Mouse (Mus musculus): ENCODE data around the gene Naaa. TPM values are rescaled to one million over a fixed set of nuclear protein-coding genes. Genes with fewer than 3 reads are reported as not detected.
A peak's percentile ranks its signal among the peaks of the same experiment; 100 is the strongest.

Naaa gene
- total RNA-seq (2021), result 10 to 100 TPM; 17.5 to 19.6 TPM
- long read RNA-seq, experiment 1, transcript Naaa-201 (11 exons, 2,414 nt), result major isoform, 17 of 19 reads
- long read RNA-seq, experiment 1, partial matches to known transcripts, result 1 of 19 reads
- long read RNA-seq, experiment 1, other reads (novel, unspliced or antisense), result 1 of 19 reads
- long read RNA-seq, experiment 2, partial matches to known transcripts, result 0 of 3 reads
- long read RNA-seq, experiment 2, other reads (novel, unspliced or antisense), result 0 of 3 reads

DNA sequence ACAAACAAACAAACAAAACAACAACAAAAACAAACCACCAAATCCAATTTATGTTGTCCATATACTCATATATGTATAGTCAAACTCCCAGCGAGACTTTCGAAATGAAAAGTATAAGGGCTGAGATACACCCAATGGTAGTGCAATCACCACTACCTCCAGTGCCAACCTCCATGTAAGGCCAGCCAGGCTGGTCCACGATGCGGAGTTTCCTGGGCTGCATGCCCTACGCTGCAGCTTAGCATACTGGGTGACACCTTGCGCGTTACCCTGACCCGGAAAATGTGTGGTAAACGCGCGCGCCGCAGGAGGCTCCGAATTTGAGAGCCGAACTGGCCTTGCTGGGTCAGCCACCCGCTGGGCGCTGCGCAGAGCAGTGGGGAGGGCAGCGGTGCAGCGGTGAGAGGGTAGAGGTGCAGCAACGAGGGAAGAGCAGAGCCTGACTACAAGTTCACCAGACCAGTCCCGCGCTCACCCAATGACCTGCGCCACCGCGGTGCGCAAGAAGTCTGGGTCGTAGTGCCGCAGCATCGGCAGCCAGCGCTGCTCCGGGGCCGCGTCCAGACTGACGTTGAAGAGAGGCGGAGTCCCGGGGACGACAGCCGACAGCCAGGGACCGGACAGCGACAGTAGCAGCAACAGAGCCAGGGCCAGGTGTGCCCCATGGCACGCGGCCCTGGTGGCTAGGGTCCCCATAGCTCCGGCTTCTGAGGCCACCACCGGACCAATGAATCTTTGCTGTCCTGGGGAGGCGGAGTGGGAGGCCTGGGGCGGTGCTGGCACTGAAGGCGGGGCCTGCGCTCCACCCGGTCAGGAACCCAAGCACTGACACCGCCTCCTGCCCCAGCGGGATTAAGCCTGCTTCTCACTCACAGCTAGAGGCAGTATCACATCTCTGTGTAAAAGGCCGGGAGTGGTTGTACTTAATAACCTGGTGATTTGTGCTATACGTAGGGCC lies at the start of gene Naaa:
Gene Naaa, minus strand, starts transcription at position 734 of the 958 bp plus-strand sequence.
- DNase-seq, result peak; percentile 93

DNA sequence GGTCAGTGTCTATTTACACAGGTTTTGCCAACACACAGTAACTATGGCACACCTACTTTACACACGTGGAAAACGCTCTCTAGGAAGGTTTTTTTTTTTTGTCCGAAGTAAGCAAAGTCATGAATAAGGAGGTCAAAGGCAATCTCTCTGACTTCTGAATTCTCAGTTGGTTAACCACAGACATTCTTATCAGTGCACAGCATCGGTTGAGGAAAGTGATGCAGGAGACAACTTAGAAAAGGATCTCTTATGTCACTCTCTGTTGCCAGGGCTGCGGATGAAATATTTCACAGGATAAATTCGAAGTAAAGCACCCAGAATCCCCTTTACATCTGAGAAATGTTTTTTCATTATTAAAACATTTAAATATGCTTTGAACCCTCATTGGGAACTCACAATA lies 49.4 kb upstream of the Naaa start:
- no peak for DNase-seq

DNA sequence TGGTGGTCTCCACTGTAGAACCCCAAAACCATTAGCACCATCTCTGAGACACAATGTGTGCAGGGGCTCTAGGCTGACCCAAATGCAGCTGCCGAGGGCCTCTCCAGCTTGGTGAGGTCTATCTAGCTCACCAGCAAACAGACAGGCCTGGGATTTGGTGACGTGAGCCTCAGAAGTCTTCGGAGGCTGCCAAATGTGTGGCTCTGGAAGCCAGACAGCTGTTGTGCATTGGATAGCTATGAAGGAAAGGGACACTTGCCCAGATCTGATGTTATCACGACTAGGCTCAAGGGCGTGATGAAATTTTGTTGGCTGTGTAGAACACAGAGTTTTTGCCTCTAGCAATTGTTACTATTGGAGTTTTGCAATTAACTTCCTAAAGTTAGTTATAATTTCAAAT lies 45.3 kb upstream of the Naaa start:
- DNase-seq, result peak; percentile 54 to 59

DNA sequence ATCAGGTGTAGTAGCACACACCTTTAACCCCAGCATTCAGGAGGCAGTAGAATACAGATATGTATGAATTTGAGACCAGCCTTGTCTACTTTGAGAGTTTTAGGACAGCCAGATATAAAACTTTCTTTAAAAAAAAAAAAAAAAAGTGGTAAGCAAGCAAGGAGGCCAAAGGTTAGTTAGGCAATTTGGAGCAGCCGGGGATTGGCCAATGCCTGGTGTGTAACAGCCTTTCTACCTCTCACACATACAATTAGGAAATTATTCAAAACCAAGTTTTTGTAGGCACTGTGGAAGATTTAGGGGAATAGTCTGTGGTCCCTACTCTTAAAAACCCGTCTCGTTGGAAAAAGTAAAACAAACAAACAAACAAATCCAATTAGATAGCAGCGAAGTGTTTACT lies 44.6 kb upstream of the Naaa start:
- DNase-seq, result peak in 1 of 2 experiments; percentile 26

DNA sequence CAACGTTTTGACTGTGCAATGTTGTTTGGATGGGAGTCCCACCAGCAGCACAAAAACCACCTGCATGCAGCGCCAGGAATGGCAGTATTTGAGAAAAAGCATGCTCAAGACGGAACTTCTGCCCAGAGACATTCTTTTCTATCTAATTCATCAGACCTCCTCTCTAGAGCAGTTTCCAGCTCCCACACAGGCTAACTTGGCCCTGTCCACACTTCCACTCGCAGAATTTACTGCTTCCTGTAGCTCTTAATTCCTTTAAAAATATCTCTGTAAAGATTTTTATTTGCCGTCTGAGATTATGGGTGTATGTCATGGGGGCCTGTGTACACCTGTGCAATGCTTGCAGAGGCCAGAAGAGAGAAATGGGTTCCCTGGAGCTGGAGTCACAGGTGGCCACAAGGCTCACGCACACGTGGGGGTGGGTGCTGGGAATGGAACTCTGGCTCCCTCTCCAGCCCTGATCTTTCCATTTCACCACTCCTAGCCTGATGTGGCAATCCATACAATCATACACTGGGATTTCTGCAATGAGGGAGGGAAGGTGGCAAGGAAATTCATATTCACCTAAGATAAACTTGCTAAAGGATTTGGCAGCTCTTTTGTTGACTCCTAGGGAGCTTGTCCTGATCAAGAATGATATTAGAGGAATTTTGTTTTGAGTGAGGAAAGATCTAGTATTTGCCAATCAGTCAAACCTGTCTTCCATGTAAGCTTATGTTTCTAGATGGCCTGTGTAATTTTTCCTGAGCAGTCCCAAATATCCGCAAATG lies 43.8 kb upstream of the Naaa start:
- peak in 1 of 2 experiments; percentile 32 for DNase-seq

DNA sequence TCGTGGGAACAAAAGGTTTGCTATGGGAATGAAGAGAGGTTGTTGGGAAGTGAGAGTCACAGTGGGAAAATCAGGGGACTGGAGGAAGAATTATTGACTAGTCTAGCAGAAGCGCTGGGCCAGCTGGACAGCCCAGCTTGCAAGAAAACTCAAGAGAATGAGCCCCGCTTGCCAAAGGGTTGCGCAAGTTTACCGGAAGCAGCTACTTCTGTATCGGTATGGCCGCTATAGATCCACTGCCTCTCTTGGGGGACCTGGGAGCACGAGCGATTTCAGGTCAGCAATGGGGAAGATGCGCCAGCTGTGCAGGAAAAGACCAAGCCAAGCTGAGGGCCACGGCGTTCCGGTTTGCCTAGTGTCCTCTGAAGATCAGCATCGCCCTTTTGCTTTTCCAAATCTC lies 40.6 kb upstream of the Naaa start:
- no peak for DNase-seq

- DNase-seq, result no peak
Observed at GRCm38 (mm10) chr5:92318119-92318518, 40.1 kb upstream of the Naaa start.

DNA sequence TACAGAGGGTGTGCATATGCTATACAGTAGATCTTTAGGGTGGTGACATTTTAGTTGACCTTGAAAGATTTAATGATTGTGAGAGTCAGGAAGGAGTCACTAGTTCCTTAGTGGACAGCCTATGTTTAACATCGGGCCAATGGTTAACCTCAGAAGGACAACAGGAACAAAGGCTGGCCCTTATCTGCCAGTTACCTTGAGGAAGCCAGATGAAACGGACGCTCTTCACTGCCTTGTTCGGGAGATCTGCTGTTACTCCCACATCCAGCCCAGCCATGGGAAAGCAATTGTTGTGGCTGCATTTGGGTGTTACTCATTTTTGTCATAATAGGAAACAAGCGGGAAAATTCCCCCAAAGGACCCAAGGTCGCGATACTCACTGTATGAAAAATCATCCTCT lies 35.8 kb upstream of the Naaa start:
- DNase-seq, result no peak

DNA sequence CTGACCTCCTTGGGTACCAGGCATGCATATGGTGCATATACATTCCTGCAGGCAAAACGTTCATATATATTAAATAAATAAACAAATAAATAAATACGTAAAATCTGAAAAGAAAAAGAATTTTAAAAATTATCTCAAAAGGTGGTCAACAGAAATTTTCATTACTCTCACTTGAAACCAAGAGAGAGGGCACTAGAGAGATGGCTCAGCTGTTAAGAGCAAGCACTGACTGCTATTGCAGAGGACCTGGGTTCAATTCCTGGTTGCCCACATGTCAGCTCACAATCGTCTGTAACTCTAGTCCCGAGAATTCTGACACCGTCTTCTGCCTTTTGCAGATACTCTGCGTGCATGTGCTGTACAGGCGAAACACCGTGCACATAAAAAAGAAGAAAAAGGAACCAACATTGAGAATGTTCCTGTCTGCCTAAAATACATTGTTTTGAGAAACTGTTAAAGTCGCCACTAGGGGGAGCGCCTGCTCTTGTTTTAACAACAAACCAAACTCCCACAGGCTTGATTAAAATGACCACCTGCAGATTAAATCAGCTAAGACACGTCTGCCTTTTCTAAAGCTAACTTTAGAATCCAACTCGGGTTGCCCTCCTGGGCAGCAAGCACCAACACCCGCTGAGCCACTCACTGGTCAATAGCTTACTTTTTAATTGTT lies 34.2 kb upstream of the Naaa start:
- peak; percentile 85 to 90 for DNase-seq

DNA sequence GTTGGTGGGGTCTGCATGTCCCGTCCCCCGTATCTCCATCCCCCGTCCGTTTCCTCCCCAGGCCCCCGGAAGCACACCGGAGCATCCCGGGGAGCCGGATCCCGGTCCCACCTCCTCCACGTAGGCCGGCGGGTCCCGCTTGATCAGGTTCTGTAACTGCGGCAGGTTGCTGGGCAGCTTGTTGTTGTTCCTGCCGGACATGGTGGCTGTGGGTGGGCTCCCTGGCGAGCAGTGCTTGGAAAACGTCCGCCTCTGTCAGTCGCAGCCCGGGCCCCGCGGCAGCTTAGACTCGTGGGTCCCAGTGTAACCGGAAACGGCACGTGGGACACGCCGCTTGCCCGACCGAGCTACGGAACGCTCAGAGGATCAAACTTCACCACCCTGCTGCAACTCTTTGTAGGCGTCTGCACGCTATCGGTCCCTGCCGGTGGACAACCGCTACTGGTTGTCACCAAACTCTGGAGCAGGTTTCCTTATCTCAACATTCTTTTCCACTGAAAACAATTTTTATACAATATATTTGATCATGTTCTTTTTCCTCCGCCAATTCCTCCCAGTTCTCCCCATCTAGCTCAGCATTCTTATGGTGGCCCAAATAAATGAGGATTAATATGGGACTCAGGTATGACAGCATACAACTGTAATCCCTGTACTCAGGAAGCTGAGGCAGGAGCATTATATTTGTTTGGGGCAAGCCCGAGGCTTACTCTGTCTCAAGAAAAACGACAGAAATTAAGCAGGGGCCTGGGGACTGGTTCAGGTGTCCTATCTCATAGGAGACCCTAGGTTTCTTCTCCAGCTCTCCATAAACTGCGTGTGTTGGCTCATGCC lies 31.9 kb upstream of the Naaa start, which contains the start of gene Sdad1:
Gene Sdad1, minus strand, starts transcription at position 799 of the 831 bp plus-strand sequence.
- peak; percentile 94 to 95 for DNase-seq

GRCm38 (mm10) chr5:92304291-92304690 lies 26.3 kb upstream of the Naaa start:
- DNase-seq, result peak in 1 of 2 experiments; percentile 19

- no peak for DNase-seq
Observed at GRCm38 (mm10) chr5:92302149-92302840, 24.3 kb upstream of the Naaa start.

DNA sequence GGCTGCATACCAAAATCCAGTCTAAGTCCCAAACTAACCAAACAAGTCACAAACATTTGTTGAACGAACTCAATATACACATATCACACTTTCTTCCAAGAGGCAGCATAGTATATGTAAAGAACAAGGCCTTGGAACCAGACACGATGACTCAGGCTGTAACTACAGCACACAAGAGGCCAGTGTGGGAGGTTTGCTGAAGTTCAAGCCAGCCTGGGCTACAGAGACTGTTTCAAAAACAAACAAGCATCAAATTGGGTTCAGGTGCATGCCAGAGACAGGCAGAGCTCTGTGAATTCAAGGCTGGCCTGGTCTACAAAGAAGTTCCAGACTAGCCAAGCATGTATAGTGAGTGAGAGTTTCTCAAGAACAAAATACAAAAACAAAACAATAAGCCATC lies 16.6 kb upstream of the Naaa start:
- DNase-seq, result peak; percentile 16 to 34

DNA sequence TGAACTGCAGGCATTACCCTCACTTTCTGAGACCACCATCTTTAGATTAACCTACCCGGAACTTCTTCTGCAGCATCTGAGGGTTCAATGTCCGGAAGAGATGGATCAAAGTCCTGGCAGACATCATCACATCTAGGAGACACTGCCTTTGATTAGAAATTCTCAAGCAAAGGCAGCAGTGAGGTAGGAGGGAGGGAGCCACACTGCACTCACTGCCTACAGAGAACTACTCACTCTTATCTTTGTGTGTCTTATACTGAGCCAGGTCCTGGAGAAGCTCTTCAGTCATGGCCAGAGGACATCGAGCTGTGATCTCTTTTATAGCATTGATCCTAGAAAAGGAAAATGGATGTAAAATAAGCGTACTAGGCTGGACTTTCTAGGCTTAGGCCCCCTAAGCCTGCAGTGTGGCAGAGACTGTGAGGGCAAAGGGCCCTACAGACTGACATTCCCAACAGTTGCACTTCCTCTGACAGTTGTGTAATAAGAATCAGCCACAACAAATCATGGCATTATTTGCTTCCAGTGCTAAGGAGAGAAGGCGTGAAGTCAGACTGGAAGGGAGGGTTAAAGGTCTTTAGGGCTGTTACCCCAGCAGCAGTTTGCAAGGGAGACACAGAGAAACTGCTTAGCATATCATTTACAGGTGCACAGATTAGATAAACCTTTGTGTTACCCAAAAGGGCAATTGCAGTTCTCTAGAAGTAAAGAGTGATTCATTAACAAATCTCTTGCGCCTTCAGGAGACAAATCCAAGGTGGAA lies 13.9 kb upstream of the Naaa start:
- DNase-seq, result no peak

DNA sequence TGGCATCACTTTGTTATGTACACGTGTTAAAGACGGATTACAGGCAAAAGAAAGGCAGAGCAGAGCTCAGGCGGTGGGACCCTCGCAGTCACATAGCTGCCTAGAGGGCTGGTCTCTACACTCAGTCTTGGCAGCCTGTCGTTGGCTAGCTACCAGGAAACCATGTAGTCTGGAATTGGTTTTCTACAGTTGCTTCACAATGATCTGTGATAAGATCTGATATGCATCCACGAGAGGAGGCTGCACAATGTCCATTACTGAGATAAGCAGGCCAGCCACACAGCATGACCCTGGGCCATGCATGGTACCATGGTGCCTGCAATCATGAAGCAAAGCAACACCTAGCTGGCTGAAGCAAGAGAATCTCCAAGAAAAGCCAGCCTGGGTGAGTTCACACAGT lies 9.9 kb upstream of the Naaa start:
- DNase-seq, result no peak

DNA sequence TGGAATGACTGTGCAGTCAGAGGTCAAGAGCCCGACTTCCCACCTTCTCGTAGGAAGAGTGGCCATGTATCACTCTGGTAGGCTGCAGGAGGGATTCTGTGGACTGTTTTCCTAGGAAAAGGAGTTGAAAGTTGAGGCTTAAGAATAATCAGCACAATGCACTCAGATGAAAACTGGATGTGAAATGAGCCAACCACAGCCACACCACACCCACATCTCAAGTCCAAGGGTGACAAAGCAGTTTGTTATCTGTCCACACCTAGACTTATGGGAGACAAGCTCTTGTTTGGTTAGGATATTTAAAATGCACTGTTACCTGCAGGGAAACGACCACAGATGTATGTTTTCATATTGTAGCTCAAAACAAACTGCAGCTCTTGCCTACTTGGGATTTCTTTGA lies 5.1 kb upstream of the Naaa start:
- no peak for DNase-seq

DNA sequence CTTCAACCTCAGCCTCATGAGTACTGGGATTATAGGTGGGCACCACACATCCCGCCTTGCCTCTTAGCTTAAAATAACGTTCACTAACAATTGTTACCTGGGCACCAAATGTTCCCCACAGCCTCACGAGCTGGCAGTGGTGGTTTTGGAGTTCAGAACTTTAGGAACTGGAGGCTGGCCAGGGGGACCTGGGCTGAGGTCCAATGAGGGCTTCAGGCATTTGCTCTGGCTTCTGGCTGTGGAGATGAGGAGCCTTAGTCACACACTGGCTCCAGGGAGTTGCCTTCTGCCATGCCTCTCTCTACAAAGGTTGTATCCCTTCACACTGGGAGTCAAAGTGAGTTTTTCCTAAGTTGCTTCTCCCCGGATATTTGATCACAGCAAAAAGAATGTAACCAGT lies 4.6 kb upstream of the Naaa start:
- DNase-seq, result peak in 1 of 2 experiments; percentile 42

DNA sequence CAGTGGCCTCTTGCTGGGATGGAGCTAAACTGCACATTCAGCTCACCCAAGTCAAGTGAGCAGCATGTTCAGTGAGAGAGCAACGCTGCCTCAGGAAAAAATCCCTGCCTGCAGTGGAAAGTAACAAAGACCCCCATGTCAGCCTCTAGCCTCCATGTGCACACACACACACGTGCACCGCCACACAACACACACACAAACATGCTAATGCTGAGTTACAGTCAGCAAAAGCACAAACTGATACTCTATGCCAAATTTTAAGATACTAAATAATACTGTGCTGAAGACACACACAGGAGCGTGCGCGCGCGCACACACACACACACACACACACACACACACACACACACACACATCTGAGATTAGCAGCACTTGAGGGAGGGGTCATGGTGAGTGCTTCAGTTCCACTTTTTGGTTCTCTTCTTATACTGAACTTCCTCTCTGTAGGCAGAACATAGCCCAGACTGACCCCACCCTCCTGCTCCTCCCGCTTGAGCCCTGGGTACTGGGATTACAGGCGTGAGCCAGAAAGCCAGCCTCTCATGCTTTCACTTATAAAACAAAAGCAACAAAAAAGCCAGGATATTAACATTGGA lies 1.1 kb upstream of the Naaa start:
- DNase-seq, result no peak

GRCm38 (mm10) chr5:92270496-92270895 lies 7.5 kb downstream of the Naaa start:
- DNase-seq, result no peak

Data from adrenal gland, postnatal 36 days (tissue).